In genomic region chr11:4083316-4084078, GRCm38 (mm10) we compare ENCODE assay signal across 9 mouse cellular contexts. TPM values are rescaled to one million over a fixed set of nuclear protein-coding genes. Genes with fewer than 3 reads are reported as not detected.
A peak's percentile ranks its signal among the peaks of the same experiment; 100 is the strongest.
DNase-seq lines count a peak whose midpoint lies in the region; ATAC-seq and TF ChIP-seq lines count a peak whose summit lies in the region.
"Had no signal": no experiment of that assay in that cellular context is flagged by ENCODE, and none has a peak within 500 bp of the region (broad histone marks: within the 10 kb centered on the region; RNA-seq: fewer than 3 reads in every experiment).

No protein-coding gene starts in this region.

- peak; percentile 91 for DNase-seq in heart, adult 11 months
- peak; percentile 85 for DNase-seq in MN1 (ENCODE audit: low spot score)
- peak; percentile 51 to 67 for DNase-seq in cerebellum, adult 2 months
- DNase-seq in forebrain, postnatal 0 days = peak; percentile 85
- DNase-seq in kidney, postnatal 36 days = peak; percentile 72 to 74
- peak; percentile 83 for DNase-seq in mesoderm, embryonic 11.5 days (ENCODE audit: low read depth, low spot score)

- H3K4me3 ChIP-seq in heart, embryonic 12.5 days = no peak overlapping the region
- H3K4me3 ChIP-seq in cerebellum, adult 2 months (replicated peaks; ENCODE audit: insufficient read depth, low read depth, low read length) = no peak overlapping the region
- H3K4me3 ChIP-seq in forebrain, postnatal 0 days (ENCODE audit: low read depth, low read length) = no peak overlapping the region
- no peak overlapping the region for H3K4me3 ChIP-seq in small intestine, adult 2 months (ENCODE audit: low read depth, low read length)
- H3K4me3 ChIP-seq: limb, embryonic 13.5 days had no signal

- H3K4me2 ChIP-seq in heart, embryonic 12.5 days = no peak overlapping the region
- no peak overlapping the region for H3K4me2 ChIP-seq in forebrain, postnatal 0 days (ENCODE audit: low read depth)
- H3K4me2 ChIP-seq: limb, embryonic 13.5 days had no signal

- TF ChIP-seq POLR2A in cerebellum, adult 2 months (IDR thresholded peaks at IDR 0.05; ENCODE audit: borderline replicate concordance, insufficient read depth, low read length) = no peak
- TF ChIP-seq POLR2A in small intestine, adult 2 months (IDR thresholded peaks at IDR 0.05; ENCODE audit: low read depth, low read length) = no peak

- H3K9ac ChIP-seq in heart, embryonic 12.5 days = no peak overlapping the region
- H3K9ac ChIP-seq in forebrain, postnatal 0 days = no peak overlapping the region
- H3K9ac ChIP-seq: limb, embryonic 13.5 days had no signal

- no peak for ATAC-seq in heart, embryonic 12.5 days (ENCODE audit: insufficient number of reproducible peaks, low FRiP score)
- peak; percentile 36; the same call in 1 of the 2 replicates for ATAC-seq in forebrain, postnatal 0 days

- H3K36me3 ChIP-seq in heart, embryonic 12.5 days = no peaks in the 10 kb centered on the region
- H3K36me3 ChIP-seq in forebrain, postnatal 0 days (ENCODE audit: insufficient read depth) = no peaks in the 10 kb centered on the region
- no peaks in the 10 kb centered on the region for H3K36me3 ChIP-seq in small intestine, adult 2 months (ENCODE audit: control insufficient read depth, insufficient read depth, low read length)
- H3K36me3 ChIP-seq: limb, embryonic 13.5 days had no signal

- H3K27ac ChIP-seq in heart, embryonic 12.5 days (ENCODE audit: poor library complexity, severe bottlenecking) = no peak overlapping the region
- H3K27ac ChIP-seq in cerebellum, adult 2 months (ENCODE audit: insufficient read depth, low read length) = no peak overlapping the region
- no peak overlapping the region for H3K27ac ChIP-seq in forebrain, postnatal 0 days (ENCODE audit: low read depth, low read length)
- H3K27ac ChIP-seq in small intestine, adult 2 months (ENCODE audit: insufficient read depth, low read depth, low read length) = no peak overlapping the region
- H3K27ac ChIP-seq: limb, embryonic 13.5 days had no signal

- H3K27me3 ChIP-seq in heart, embryonic 12.5 days (replicated peaks) = no peaks in the 10 kb centered on the region
- no peaks in the 10 kb centered on the region for H3K27me3 ChIP-seq in cerebellum, adult 2 months (ENCODE audit: control insufficient read depth, insufficient read depth, low read length)
- no peaks in the 10 kb centered on the region for H3K27me3 ChIP-seq in forebrain, postnatal 0 days (ENCODE audit: insufficient read depth, low read length)
- H3K27me3 ChIP-seq in small intestine, adult 2 months (ENCODE audit: control insufficient read depth, insufficient read depth, low read length) = no peaks in the 10 kb centered on the region
- H3K27me3 ChIP-seq: limb, embryonic 13.5 days had no signal

- H3K9me3 ChIP-seq in heart, embryonic 12.5 days (replicated peaks) = no peaks in the 10 kb centered on the region
- H3K9me3 ChIP-seq in forebrain, postnatal 0 days (ENCODE audit: low read length) = no peaks in the 10 kb centered on the region
- H3K9me3 ChIP-seq: limb, embryonic 13.5 days had no signal

- 27% methylated on average over 5 of the region's 5 CpGs for WGBS in heart, embryonic 12.5 days
- 28% methylated on average over 5 of the region's 5 CpGs for WGBS in cerebellum, adult 2 months
- 30% methylated on average over 5 of the region's 5 CpGs for WGBS in forebrain, postnatal 0 days
- 43% methylated on average over 5 of the region's 5 CpGs for WGBS in small intestine, adult 2 months

- TF ChIP-seq CTCF in cerebellum, adult 2 months (IDR thresholded peaks at IDR 0.05; ENCODE audit: borderline replicate concordance, insufficient read depth, low read depth, low read length) = peak; percentile 77
- TF ChIP-seq CTCF in forebrain, postnatal 0 days (IDR thresholded peaks at IDR 0.05; ENCODE audit: low read depth) = peak; percentile 93
- peak; percentile 51; the same call in 1 of the 2 replicates for TF ChIP-seq CTCF in small intestine, adult 2 months (IDR thresholded peaks at IDR 0.05; ENCODE audit: extremely low read depth, insufficient read length, insufficient replicate concordance, low read depth, low read length)

- no peaks in the 10 kb centered on the region for H3K4me1 ChIP-seq in heart, embryonic 12.5 days (replicated peaks)
- H3K4me1 ChIP-seq in cerebellum, adult 2 months (ENCODE audit: control insufficient read depth, insufficient read depth, low read length) = no peaks in the 10 kb centered on the region
- H3K4me1 ChIP-seq in forebrain, postnatal 0 days (ENCODE audit: insufficient read depth) = no peaks in the 10 kb centered on the region
- H3K4me1 ChIP-seq in small intestine, adult 2 months (ENCODE audit: control insufficient read depth, insufficient read depth, insufficient read length, low read length) = no peaks in the 10 kb centered on the region
- H3K4me1 ChIP-seq: limb, embryonic 13.5 days had no signal

RNA-seq across cellular contexts. Expression of gene Mtfp1, which starts 11.7 kb away (rescaled TPM):
- 18.6 and 21.2 TPM in 2 replicates for polyA plus RNA-seq in heart, embryonic 12.5 days (2016; fragmentation: Nextera tagmentation; extraction: Ambion mirVana)
- 60.5 and 65.2 TPM in 2 replicates for polyA plus RNA-seq in cerebellum, adult 2 months (2012; rRNA removed)
- 10.1 and 11.8 TPM in 2 replicates for total RNA-seq in forebrain, postnatal 0 days (2014; rRNA removed)
- polyA plus RNA-seq in forebrain, postnatal 0 days (2015; fragmentation: Nextera tagmentation; extraction: Ambion mirVana) = 12.4 and 14.2 TPM in 2 replicates
- 22.4 and 26.6 TPM in 2 replicates for polyA plus RNA-seq in small intestine, adult 2 months (2012; rRNA removed)

RNA-seq across cellular contexts. Expression of gene Sec14l3, which starts 18.9 kb away (rescaled TPM):
- not detected in 2 replicates for polyA plus RNA-seq in heart, embryonic 12.5 days (2016; fragmentation: Nextera tagmentation; extraction: Ambion mirVana)
- polyA plus RNA-seq in cerebellum, adult 2 months (2012; rRNA removed) = not detected in 2 replicates
- 3.6 and 4.7 TPM in 2 replicates for total RNA-seq in forebrain, postnatal 0 days (2014; rRNA removed)
- 2.1 and 3.8 TPM in 2 replicates for polyA plus RNA-seq in forebrain, postnatal 0 days (2015; fragmentation: Nextera tagmentation; extraction: Ambion mirVana)
- not detected in 2 replicates for polyA plus RNA-seq in small intestine, adult 2 months (2012; rRNA removed)
- polyA plus RNA-seq: limb, embryonic 13.5 days had no signal

RNA-seq across cellular contexts. Expression of gene Sec14l2, which starts 39.7 kb away (rescaled TPM):
- 0.86 and 1.1 TPM in 2 replicates for polyA plus RNA-seq in heart, embryonic 12.5 days (2016; fragmentation: Nextera tagmentation; extraction: Ambion mirVana)
- polyA plus RNA-seq in cerebellum, adult 2 months (2012; rRNA removed) = 28.2 and 32.2 TPM in 2 replicates
- total RNA-seq in forebrain, postnatal 0 days (2014; rRNA removed) = 4.4 and 5.8 TPM in 2 replicates
- 2.9 and 3.4 TPM in 2 replicates for polyA plus RNA-seq in forebrain, postnatal 0 days (2015; fragmentation: Nextera tagmentation; extraction: Ambion mirVana)
- polyA plus RNA-seq in small intestine, adult 2 months (2012; rRNA removed) = 23.7 and 84.2 TPM in 2 replicates

RNA-seq across cellular contexts. Expression of gene Rnf215, which starts 51.5 kb away (rescaled TPM):
- polyA plus RNA-seq in heart, embryonic 12.5 days (2016; fragmentation: Nextera tagmentation; extraction: Ambion mirVana) = 21.4 and 22.0 TPM in 2 replicates
- 39.5 and 39.9 TPM in 2 replicates for polyA plus RNA-seq in cerebellum, adult 2 months (2012; rRNA removed)
- total RNA-seq in forebrain, postnatal 0 days (2014; rRNA removed) = 73.9 and 90.1 TPM in 2 replicates
- polyA plus RNA-seq in forebrain, postnatal 0 days (2015; fragmentation: Nextera tagmentation; extraction: Ambion mirVana) = 37.4 and 45.4 TPM in 2 replicates
- 13.9 and 20.6 TPM in 2 replicates for polyA plus RNA-seq in small intestine, adult 2 months (2012; rRNA removed)

RNA-seq across cellular contexts. Expression of gene Sec14l4, which starts 52.2 kb away (rescaled TPM):
- not detected in 2 replicates for polyA plus RNA-seq in heart, embryonic 12.5 days (2016; fragmentation: Nextera tagmentation; extraction: Ambion mirVana)
- polyA plus RNA-seq in cerebellum, adult 2 months (2012; rRNA removed) = 0.05 and 0.14 TPM in 2 replicates
- not detected in 2 replicates for total RNA-seq in forebrain, postnatal 0 days (2014; rRNA removed)
- not detected in 2 replicates for polyA plus RNA-seq in forebrain, postnatal 0 days (2015; fragmentation: Nextera tagmentation; extraction: Ambion mirVana)
- 0.05 and 0.42 TPM in 2 replicates for polyA plus RNA-seq in small intestine, adult 2 months (2012; rRNA removed)
